Mouse (Mus musculus) E14TG2a.4 (cell line): ENCODE measurements around the gene Camk2d.

Source experiments
- H3K27me3 ChIP-seq: 2 replicates; pipeline ENCODE4 v1.6.1; 2014; ENCODE audit warnings: low read length, control low read depth; ENCODE audit not compliant: insufficient read depth
- H3K36me3 ChIP-seq: 2 replicates; pipeline ENCODE4 v1.6.1; 2014; ENCODE audit warnings: low read length, control low read depth; ENCODE audit not compliant: insufficient read depth
- H3K4me1 ChIP-seq: replicated peaks from 2 replicates; pipeline ENCODE4 v1.6.1; 2014; ENCODE audit warnings: low read depth, low read length, control low read depth
- H3K4me3 ChIP-seq: replicated peaks from 2 replicates; pipeline ENCODE4 v1.5.1; 2014; ENCODE audit warnings: mild to moderate bottlenecking, low read length
- H3K9me3 ChIP-seq: 2 replicates; pipeline ENCODE4 v1.6.1; 2014; ENCODE audit warnings: low read length, control low read depth
- CTCF ChIP-seq: conservative IDR thresholded peaks from 2 replicates; pipeline ENCODE4 v1.5.1; 2014; ENCODE audit warnings: low read length
- NANOG ChIP-seq: IDR thresholded peaks from 2 replicates; pipeline ENCODE4 v1.6.1; 2014; ENCODE audit warnings: borderline replicate concordance, low read length, mixed read lengths
- POU5F1 ChIP-seq: IDR thresholded peaks from 2 replicates; pipeline ENCODE4 v1.6.1; 2014; ENCODE audit warnings: low read length, borderline replicate concordance

Camk2d gene

GRCm38 (mm10) chr3:126870688-126871087 lies 274.6 kb downstream of the Camk2d start:
- H3K9me3 ChIP-seq: no peaks in the 10 kb centered on the region
- H3K36me3 ChIP-seq: no peaks in the 10 kb centered on the region
- H3K27me3 ChIP-seq: no peaks in the 10 kb centered on the region
- TF ChIP-seq NANOG: no peak
- TF ChIP-seq POU5F1: no peak
- no peak for TF ChIP-seq CTCF
- no peaks in the 10 kb centered on the region for H3K4me1 ChIP-seq
- H3K4me3 ChIP-seq: no peak overlapping the region

- TF ChIP-seq NANOG: no peak
- TF ChIP-seq CTCF: no peak
- TF ChIP-seq POU5F1: no peak
- H3K4me1 ChIP-seq: no peaks in the 10 kb centered on the region
- H3K9me3 ChIP-seq: no peaks in the 10 kb centered on the region
- H3K36me3 ChIP-seq: no peaks in the 10 kb centered on the region
- no peak overlapping the region for H3K4me3 ChIP-seq
- no peaks in the 10 kb centered on the region for H3K27me3 ChIP-seq
These were observed 282.1 kb downstream of the Camk2d start for GRCm38 (mm10) chr3:126878233-126878632.

GRCm38 (mm10) chr3:126886090-126886489 lies 290.0 kb downstream of the Camk2d start:
- no peaks in the 10 kb centered on the region for H3K36me3 ChIP-seq
- no peak overlapping the region for H3K4me3 ChIP-seq
- no peaks in the 10 kb centered on the region for H3K9me3 ChIP-seq
- TF ChIP-seq NANOG: no peak
- no peaks in the 10 kb centered on the region for H3K27me3 ChIP-seq
- no peaks in the 10 kb centered on the region for H3K4me1 ChIP-seq

GRCm38 (mm10) chr3:126886644-126887043 lies 290.5 kb downstream of the Camk2d start:
- TF ChIP-seq CTCF (no peak), POU5F1 (no peak), NANOG (no peak)
- Histone ChIP-seq H3K4me1 (no peaks in the 10 kb centered on the region), H3K4me3 (no peak overlapping the region), H3K9me3 (no peaks in the 10 kb centered on the region), H3K36me3 (no peaks in the 10 kb centered on the region), H3K27me3 (no peaks in the 10 kb centered on the region)
